Mouse (Mus musculus): ENCODE results near the gene Phlpp1. TPM values are rescaled to one million over a fixed set of nuclear protein-coding genes. Genes with fewer than 3 reads are reported as not detected.

Phlpp1 gene
- total and polyA plus RNA-seq, 3 experiments: 14.8 to 38.4 (median 20.9) TPM

DNA sequence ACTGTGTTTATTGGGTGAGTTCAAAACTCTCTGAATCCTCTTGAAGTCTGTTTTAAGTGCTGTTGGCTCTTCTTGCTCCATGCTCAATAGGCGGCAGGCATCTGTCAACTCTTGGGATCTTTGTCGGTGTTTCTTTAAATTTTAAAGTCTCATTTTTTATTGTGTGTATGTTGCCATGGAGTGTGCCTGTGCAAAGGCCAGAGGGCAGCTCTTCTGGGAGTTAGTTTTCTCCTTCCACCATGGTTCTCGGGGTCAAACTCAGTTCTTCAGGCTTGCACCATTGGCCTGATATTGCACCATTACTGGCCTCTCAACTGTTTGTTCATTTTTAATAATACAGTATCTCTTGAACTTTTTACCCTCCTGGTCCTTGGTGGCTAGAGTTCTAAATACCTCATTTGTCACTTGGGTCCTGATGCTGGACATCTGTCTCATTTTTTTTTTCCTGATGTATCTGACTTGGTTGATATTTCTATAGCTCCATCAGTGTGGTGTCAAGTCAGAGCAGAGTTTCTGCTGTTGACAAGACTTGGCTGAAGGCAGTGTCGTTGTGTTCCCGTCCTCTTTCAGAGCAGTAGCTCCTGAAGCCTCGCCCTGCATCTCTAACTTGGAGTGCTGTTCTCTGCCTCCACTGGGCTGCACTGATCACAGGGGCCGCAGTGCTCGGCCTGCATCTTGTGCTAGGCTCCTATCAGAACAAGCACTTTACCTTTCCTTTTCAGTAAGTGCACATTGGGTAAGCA is 108.8 kb downstream of the Phlpp1 start:
- dilution Hi-C loops (cut with MboI; ENCODE audit: extremely low pct_ligation_motif_present, extremely low pct_unique_long_range_greater_than_20kb, low sequenced_read_pairs): no loop called here
- peaks cover 5 to 65% of the 10 kb centered on the region in 2 experiments for H3K4me1 ChIP-seq (ENCODE audit: control insufficient read depth in 1 of 2, insufficient read depth in 2 of 2)
- no peak for TF ChIP-seq POLR2A (IDR thresholded peaks at IDR 0.05; ENCODE audit: low read depth, low read length)
- no peak for TF ChIP-seq TCF12 (IDR thresholded peaks at IDR 0.05; ENCODE audit: low read depth, low read length)
- no peak for TF ChIP-seq BHLHE40 (IDR thresholded peaks at IDR 0.05; ENCODE audit: low read depth, low read length)
- no peak for TF ChIP-seq ZC3H11A (IDR thresholded peaks at IDR 0.05; ENCODE audit: low read depth, low read length)
- TF ChIP-seq USF1 (IDR thresholded peaks at IDR 0.05; ENCODE audit: low read depth, low read length): no peak
- TF ChIP-seq ZKSCAN1 (IDR thresholded peaks at IDR 0.05; ENCODE audit: borderline replicate concordance, low read depth, low read length): no peak
- no peak for TF ChIP-seq ELF1 (IDR thresholded peaks at IDR 0.05; ENCODE audit: low read depth, low read length)
- TF ChIP-seq MYC (IDR thresholded peaks at IDR 0.05; ENCODE audit: low read depth, low read length): no peak
- TF ChIP-seq RAD21 (IDR thresholded peaks at IDR 0.05; ENCODE audit: low read depth, low read length): no peak
- no peak for TF ChIP-seq UBTF (IDR thresholded peaks at IDR 0.05; ENCODE audit: low read depth, low read length)
- no peak for TF ChIP-seq ZNF384 (IDR thresholded peaks at IDR 0.05; ENCODE audit: low read depth, low read length)
- TF ChIP-seq GABPA (IDR thresholded peaks at IDR 0.05; ENCODE audit: insufficient replicate concordance, low read depth, low read length): no peak
- TF ChIP-seq CHD1 (IDR thresholded peaks at IDR 0.05; ENCODE audit: low read depth, low read length): no peak
- TF ChIP-seq ZMIZ1 (IDR thresholded peaks at IDR 0.05; ENCODE audit: low read depth, low read length): no peak
- no peak for TF ChIP-seq CHD2 (IDR thresholded peaks at IDR 0.05; ENCODE audit: low read length)
- no peaks in the 10 kb centered on the region for H3K9me3 ChIP-seq (replicated peaks; ENCODE audit: low read length)
- H3K4me2 ChIP-seq (ENCODE audit: insufficient read depth, low read depth, poor library complexity, severe bottlenecking): no peak overlapping the region
- no peak for DNase-seq (ENCODE audit: extremely low read depth)
- H3K9ac ChIP-seq (ENCODE audit: insufficient read depth, low read depth): no peak overlapping the region
- peaks cover 3 to 38% of the 10 kb centered on the region in 2 experiments for H3K36me3 ChIP-seq (replicated peaks in 1 of 2; ENCODE audit: control insufficient read depth in 1 of 2, insufficient read depth in 1 of 2, low read length in 1 of 2)
- no peak overlapping the region for H3K27ac ChIP-seq (ENCODE audit: insufficient read depth, low read depth)
- H3K27me3 ChIP-seq (replicated peaks): no peaks in the 10 kb centered on the region
- H3K79me2 ChIP-seq (replicated peaks; ENCODE audit: control insufficient read depth, extremely low read depth, insufficient read depth, poor library complexity, severe bottlenecking): peaks cover 25% of the 10 kb centered on the region
- in situ Hi-C loops (cut with MboI; ENCODE audit: low pct_ligation_motif_present, low pct_unique_long_range_greater_than_20kb, low sequenced_read_pairs): no loop called here
- H3K4me3 ChIP-seq (replicated peaks in 1 of 3; ENCODE audit: low read depth in 2 of 3, low read length in 2 of 3, poor library complexity in 1 of 3): no peak overlapping the region

DNA sequence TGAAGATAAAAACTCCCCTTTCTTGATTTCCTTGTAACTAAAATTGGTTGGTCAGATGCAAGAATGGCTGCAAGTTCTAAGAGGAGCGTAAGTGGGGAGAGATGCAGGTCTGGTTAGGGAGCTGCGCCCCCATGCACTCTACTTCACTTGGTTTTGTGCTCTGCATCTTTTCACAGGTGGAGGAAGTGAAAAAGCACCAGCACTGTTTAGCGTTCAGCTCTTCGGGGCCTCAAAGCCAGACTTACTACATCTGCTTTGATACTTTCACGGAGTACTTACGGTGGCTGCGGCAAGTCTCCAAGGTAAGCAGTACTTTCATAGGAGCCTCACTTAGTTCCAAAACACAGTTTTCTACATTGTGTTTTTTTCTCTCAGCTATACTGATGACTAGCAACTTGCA is 115.3 kb downstream of the Phlpp1 start:
- dilution Hi-C loops (cut with MboI; ENCODE audit: extremely low pct_ligation_motif_present, extremely low pct_unique_long_range_greater_than_20kb, low sequenced_read_pairs): no loop called here
- in situ Hi-C loops (cut with MboI; ENCODE audit: low pct_ligation_motif_present, low pct_unique_long_range_greater_than_20kb, low sequenced_read_pairs): no loop called here
- Histone ChIP-seq H3K36me3 (replicated peaks in 1 of 2; ENCODE audit: control insufficient read depth in 1 of 2, insufficient read depth in 1 of 2, low read length in 1 of 2) (peaks cover 13 to 53% of the 10 kb centered on the region in 2 experiments), H3K9me3 (replicated peaks; ENCODE audit: low read length) (no peaks in the 10 kb centered on the region), H3K4me1 (ENCODE audit: control insufficient read depth in 1 of 2, insufficient read depth in 2 of 2) (peaks cover 3 to 44% of the 10 kb centered on the region in 2 experiments; a peak in 3 of 4 replicates), H3K4me2 (ENCODE audit: insufficient read depth, low read depth, poor library complexity, severe bottlenecking) (peak overlapping the region; percentile 29; the same call in 1 of the 2 replicates), H3K27me3 (replicated peaks) (no peaks in the 10 kb centered on the region), H3K4me3 (replicated peaks in 1 of 3; ENCODE audit: low read depth in 2 of 3, low read length in 2 of 3, poor library complexity in 1 of 3) (no peak overlapping the region), H3K27ac (ENCODE audit: insufficient read depth, low read depth) (0 out of 2 replicates have a peak overlapping the region, but pooled peaks have one; percentile 17), H3K79me2 (replicated peaks; ENCODE audit: control insufficient read depth, extremely low read depth, insufficient read depth, poor library complexity, severe bottlenecking) (no peaks in the 10 kb centered on the region; the same call in 1 of the 2 replicates), H3K9ac (ENCODE audit: insufficient read depth, low read depth) (peak overlapping the region; percentile 26; the same call in 1 of the 2 replicates)
- TF ChIP-seq MAZ (IDR thresholded peaks at IDR 0.05; ENCODE audit: low read depth, low read length): no peak
- peak; percentile 69 for TF ChIP-seq IRF4 (IDR thresholded peaks at IDR 0.05; ENCODE audit: low read depth, low read length)
- TF ChIP-seq EP300 (IDR thresholded peaks at IDR 0.05; ENCODE audit: low read length): 0 out of 2 replicates have a peak, but pooled peaks have one; percentile 50
- peak in 1 of 2 experiments; percentile 2; a peak in 1 of 4 replicates for TF ChIP-seq CTCF (conservative IDR thresholded peaks at IDR 0.05 in 1 of 2, IDR thresholded peaks at IDR 0.05 in 1 of 2; ENCODE audit: low read depth in 2 of 2, low read length in 2 of 2)
- no peak for TF ChIP-seq SIN3A (IDR thresholded peaks at IDR 0.05; ENCODE audit: low read length)
- TF ChIP-seq SMC3 (IDR thresholded peaks at IDR 0.05; ENCODE audit: low read depth, low read length): peak; percentile 9; the same call in 1 of the 2 replicates
- DNase-seq (ENCODE audit: extremely low read depth): peak; percentile 56

All from CH12.LX (cell line).